Mouse (Mus musculus): ENCODE results near the gene Ramp1. TPM values are rescaled to one million over a fixed set of nuclear protein-coding genes. Genes with fewer than 3 reads are reported as not detected.

Gene Ramp1
- polyA plus RNA-seq, 1 experiment from 2014 or later, result 0.80 TPM

DNA sequence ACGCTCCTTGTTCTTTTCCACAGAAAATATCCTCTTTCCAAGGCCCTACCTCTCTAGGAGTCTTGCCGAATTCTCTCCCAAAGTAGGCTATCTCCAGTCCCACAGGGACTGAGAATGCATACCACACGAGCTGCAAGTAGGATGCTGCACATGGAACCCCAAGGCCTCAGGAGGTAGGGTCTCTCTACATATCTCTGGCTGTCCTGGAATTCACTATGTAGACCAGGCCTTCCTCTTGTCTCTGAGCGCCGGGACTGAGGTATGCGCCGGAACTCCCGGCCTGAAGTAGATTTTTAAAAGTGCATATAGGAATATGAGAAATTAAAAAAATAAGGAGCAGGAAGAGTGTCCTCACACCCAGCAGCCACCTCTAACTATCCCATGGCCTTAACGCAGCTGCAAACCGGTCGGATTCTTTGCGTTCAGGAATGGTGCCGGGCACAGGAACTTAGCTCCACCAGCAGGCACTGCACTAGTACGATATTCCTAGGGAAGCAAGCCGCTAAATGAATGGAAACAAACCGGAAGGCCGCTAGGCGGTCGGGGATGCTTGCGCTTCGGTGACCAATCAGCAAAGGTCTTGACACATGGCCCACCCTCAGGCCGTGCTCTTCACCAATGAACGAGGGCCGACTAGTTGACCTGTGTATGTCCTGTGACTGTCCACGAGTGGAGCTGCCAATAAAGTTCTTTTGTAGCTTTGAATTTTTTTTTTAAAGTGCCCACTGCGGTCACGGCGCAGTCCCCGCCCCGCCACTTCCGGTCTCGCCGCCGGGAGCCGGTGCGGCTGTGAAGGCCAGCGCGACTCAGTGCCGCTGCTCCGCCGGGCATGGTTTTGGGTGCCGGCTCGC, 70.2 kb downstream of the Ramp1 start, which contains the start of gene Ube2f:
Gene Ube2f, plus strand, starts transcription at position 741 of the 851 bp plus-strand sequence.
- H3K27me3 ChIP-seq, result no peaks in the 10 kb centered on the region
- no peaks in the 10 kb centered on the region for H3K9me3 ChIP-seq
- H3K9ac ChIP-seq (replicated peaks), result peak within 1 kb of the TSS; percentile 99
- H3K36me3 ChIP-seq, result 0 out of 2 replicates have a peak, but pooled peaks cover 6% of the 10 kb centered on the region
- H3K4me2 ChIP-seq (replicated peaks), result peak within 1 kb of the TSS; percentile 80
- peak within 1 kb of the TSS; percentile 100 for H3K4me3 ChIP-seq
- H3K27ac ChIP-seq (replicated peaks), result peak within 1 kb of the TSS; percentile 76
- peak; percentile 99 for ATAC-seq (ENCODE audit: low FRiP score, low read depth)
- H3K4me1 ChIP-seq, result peaks cover 26% of the 10 kb centered on the region
- under 1% methylated on average over 43 of the region's 43 CpGs for WGBS

DNA sequence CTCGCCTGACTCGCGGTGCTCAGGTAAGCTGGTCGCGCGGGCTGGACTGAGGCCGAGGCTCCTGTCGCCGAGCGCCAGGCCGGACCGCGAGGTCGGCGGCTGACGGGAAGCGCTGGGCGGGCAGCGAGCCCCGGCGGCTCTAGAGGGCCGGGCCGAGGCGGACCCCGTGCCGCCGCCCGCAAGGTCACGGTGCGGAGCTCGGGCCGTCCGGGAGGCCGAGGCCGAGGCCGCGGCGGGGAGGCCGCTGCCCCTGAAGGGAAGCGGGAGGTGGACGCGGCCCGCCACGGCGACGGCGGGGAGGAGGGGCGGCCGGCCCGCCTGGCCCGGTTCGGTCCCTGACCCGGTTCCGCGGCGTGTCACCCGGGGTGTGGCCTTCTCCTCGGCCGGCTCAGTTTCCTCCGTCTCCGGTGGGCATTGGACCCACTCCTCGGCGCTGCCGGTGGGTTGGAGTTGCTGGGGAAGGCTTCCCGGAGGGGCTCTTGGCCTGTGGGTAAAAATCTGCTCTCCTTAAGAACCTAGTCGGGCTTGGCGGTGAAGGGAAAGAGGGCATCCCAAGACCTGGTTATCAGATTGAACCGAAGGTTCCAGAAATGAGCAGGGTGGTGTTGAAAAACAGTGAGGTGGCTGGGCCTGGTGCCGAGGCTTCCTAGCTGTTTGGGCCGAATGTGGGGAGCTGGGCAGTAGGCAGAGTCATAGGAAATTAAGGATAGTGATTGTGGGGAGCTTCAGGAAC, 71.0 kb downstream of the Ramp1 start:
- H3K9me3 ChIP-seq, result no peaks in the 10 kb centered on the region
- H3K27ac ChIP-seq (replicated peaks), result peak overlapping the region; percentile 76
- H3K36me3 ChIP-seq, result 0 out of 2 replicates have a peak, but pooled peaks cover 6% of the 10 kb centered on the region
- peak overlapping the region; percentile 99 for H3K9ac ChIP-seq (replicated peaks)
- H3K4me3 ChIP-seq, result peak overlapping the region; percentile 100
- peak; percentile 66; the same call in 1 of the 2 replicates for ATAC-seq (ENCODE audit: low FRiP score, low read depth)
- whole genome bisulfite sequencing, result under 1% methylated on average over 62 of the region's 70 CpGs
- peak overlapping the region; percentile 80 for H3K4me2 ChIP-seq (replicated peaks)
- H3K27me3 ChIP-seq, result no peaks in the 10 kb centered on the region
- peaks cover 26% of the 10 kb centered on the region for H3K4me1 ChIP-seq

DNA sequence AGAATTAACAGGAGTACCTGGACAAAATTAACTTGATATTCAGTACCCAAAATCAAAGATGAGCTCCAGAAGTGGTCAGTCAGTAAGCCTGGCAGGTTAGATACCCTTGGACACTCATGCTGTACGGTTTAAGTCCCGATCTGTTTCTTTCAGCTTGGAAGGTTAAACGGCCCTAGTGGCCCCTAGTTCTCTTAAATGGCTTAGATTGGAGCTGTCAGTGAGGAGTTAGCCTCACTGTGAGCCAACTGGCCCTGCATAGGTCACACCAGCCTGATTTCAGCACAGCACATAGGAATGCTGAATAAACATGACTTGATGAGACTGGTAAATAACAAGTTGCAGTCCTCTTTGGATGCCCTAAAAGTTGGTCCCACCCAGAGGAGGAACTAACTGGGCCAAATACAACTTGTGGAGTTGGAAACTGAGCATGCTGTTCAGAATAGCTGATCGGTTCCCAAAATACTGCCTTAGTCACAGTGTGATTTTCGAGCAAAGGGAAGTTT, 71.6 kb downstream of the Ramp1 start:
- Histone ChIP-seq H3K36me3 (0 out of 2 replicates have a peak, but pooled peaks cover 6% of the 10 kb centered on the region), H3K4me3 (peak overlapping the region; percentile 100), H3K9me3 (no peaks in the 10 kb centered on the region), H3K4me1 (peaks cover 26% of the 10 kb centered on the region), H3K27ac (replicated peaks) (no peak overlapping the region), H3K27me3 (no peaks in the 10 kb centered on the region), H3K9ac (replicated peaks) (peak overlapping the region; percentile 99), H3K4me2 (replicated peaks) (peak overlapping the region; percentile 80)
- WGBS, result 53% methylated on average over 5 of the region's 5 CpGs
- no peak for ATAC-seq (ENCODE audit: low FRiP score, low read depth)

DNA sequence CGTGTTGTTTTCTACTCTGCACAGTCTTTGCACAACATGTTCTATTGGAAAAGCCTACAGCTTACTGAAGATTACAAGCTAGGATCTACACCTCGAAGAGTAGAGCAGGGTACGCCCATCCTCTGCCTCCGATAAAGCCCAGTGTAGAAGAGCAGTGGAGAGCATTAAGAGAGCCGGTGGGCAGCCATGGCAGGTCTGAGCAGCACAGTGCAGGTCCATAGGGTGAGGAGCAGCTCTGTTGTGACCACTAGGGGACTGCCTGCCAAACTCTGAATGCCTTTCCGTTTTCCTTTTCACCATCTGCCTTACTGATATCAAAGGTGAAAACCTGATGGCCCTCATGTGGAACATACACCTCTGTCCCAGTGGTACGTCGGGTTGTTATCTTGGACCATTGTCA, 72.3 kb downstream of the Ramp1 start:
- no peaks in the 10 kb centered on the region for H3K27me3 ChIP-seq
- no peak for ATAC-seq (ENCODE audit: low FRiP score, low read depth)
- 67% methylated on average over 8 of the region's 8 CpGs for WGBS
- no peak overlapping the region for H3K27ac ChIP-seq (replicated peaks)
- H3K4me1 ChIP-seq, result peaks cover 26% of the 10 kb centered on the region
- no peak overlapping the region for H3K4me3 ChIP-seq
- H3K9me3 ChIP-seq, result no peaks in the 10 kb centered on the region
- H3K9ac ChIP-seq (replicated peaks), result no peak overlapping the region
- 0 out of 2 replicates have a peak, but pooled peaks cover 6% of the 10 kb centered on the region for H3K36me3 ChIP-seq
- H3K4me2 ChIP-seq (replicated peaks), result peak overlapping the region; percentile 80; the same call in 1 of the 2 replicates

DNA sequence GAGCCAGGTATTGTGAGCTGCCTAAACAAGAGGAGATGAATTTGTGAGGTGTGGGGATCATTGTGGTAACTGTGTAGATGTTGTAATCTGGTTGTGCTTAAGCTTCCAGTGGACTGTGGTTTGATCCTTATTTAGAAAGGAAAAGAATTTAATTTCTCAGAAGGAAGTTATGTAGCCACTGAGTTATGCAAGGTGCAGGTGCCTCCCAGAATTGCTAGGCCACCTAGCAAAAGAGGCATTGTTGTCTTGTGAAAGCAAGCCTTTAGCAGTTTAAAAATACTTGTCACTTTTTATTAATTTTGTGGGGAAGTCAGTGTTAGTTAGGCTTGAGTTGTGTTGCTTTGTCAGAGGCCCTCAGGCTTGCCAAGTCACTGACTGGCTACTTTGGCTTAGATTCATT, 78.3 kb downstream of the Ramp1 start:
- H3K9ac ChIP-seq (replicated peaks), result no peak overlapping the region
- no peaks in the 10 kb centered on the region for H3K9me3 ChIP-seq
- no peak overlapping the region for H3K27ac ChIP-seq (replicated peaks)
- no peak overlapping the region for H3K4me2 ChIP-seq (replicated peaks)
- H3K4me3 ChIP-seq, result no peak overlapping the region
- no peaks in the 10 kb centered on the region for H3K27me3 ChIP-seq
- no peak for ATAC-seq (ENCODE audit: low FRiP score, low read depth)
- H3K36me3 ChIP-seq, result 0 out of 2 replicates have a peak, but pooled peaks cover 6% of the 10 kb centered on the region
- no peaks in the 10 kb centered on the region for H3K4me1 ChIP-seq

DNA sequence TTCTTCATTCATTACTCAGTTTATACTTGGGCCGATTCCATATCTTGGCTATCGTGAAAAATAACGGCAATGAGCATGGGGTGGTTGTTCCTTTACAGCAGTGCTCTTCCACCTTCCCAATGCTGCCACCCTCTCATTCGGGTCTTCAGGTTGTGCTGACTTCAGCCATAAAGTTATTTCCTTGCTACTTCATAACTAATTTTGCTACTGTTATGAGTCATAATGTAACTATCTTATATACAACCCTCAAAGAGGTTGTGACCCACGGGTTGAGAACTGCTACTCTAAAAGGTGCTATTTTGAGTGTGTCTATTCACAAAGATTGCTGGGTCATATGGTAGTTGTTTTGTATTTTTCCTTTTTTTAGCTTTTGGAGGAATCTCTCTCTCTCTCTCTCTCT, 80.2 kb downstream of the Ramp1 start:
- WGBS, result 91% methylated on average over 5 of the region's 5 CpGs
- Histone ChIP-seq H3K9ac (replicated peaks) (no peak overlapping the region), H3K9me3 (no peaks in the 10 kb centered on the region), H3K36me3 (no peaks in the 10 kb centered on the region), H3K4me2 (replicated peaks) (no peak overlapping the region), H3K27ac (replicated peaks) (no peak overlapping the region), H3K4me3 (no peak overlapping the region), H3K27me3 (no peaks in the 10 kb centered on the region), H3K4me1 (no peaks in the 10 kb centered on the region)
- no peak for ATAC-seq (ENCODE audit: low FRiP score, low read depth)

DNA sequence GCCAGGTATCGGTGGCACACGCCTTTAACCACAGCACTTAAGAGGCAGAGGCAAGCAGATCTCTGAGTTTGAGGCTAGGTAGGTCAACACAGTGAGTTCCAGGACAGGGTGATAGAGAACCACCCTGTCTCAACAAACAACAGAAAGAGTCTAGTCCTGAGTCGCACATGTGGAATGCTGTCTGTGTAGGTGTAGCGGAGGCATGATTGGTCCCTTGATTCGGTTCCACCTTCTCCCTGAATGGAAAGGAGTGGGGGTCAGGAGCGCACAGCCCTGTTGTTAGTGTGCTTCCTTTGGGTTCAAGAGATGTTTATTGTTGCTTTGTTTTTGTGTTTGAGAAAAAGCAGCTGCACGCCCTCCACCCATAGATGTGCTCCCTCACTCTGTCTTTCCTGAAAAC, 82.9 kb downstream of the Ramp1 start:
- H3K27ac ChIP-seq (replicated peaks), result no peak overlapping the region
- H3K4me1 ChIP-seq, result no peaks in the 10 kb centered on the region
- H3K4me3 ChIP-seq, result no peak overlapping the region
- H3K36me3 ChIP-seq, result peaks cover 9% of the 10 kb centered on the region
- ATAC-seq (ENCODE audit: low FRiP score, low read depth), result no peak
- H3K27me3 ChIP-seq, result no peaks in the 10 kb centered on the region
- no peak overlapping the region for H3K9ac ChIP-seq (replicated peaks)
- no peak overlapping the region for H3K4me2 ChIP-seq (replicated peaks)
- WGBS, result 90% methylated on average over 7 of the region's 7 CpGs
- no peaks in the 10 kb centered on the region for H3K9me3 ChIP-seq

DNA sequence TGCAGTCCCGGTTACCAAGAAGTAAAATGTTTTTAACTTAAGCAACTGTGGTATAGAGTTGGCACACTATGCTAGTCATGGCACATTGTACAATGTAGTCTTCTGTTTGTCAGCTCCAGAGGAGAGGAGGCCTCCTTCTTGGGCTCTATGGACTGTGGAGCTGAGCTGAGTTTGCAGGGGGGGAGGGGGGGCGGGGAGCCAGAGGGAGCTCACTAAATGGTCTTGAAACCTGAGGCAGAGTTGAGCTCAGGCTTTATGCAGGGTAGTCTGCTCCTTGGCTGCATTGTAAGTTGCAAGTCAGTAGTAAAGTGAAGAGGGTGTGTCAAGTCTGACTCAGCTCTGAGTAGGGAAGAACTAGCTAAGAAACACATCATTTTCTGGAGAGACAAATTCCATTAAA, 92.6 kb downstream of the Ramp1 start:
- Histone ChIP-seq H3K27ac (replicated peaks) (no peak overlapping the region), H3K4me3 (no peak overlapping the region), H3K27me3 (no peaks in the 10 kb centered on the region), H3K4me2 (replicated peaks) (no peak overlapping the region), H3K9me3 (no peaks in the 10 kb centered on the region), H3K4me1 (no peaks in the 10 kb centered on the region), H3K36me3 (peaks cover 18% of the 10 kb centered on the region), H3K9ac (replicated peaks) (no peak overlapping the region)
- ATAC-seq (ENCODE audit: low FRiP score, low read depth), result no peak
- WGBS, result 97% methylated on average over 2 of the region's 2 CpGs

Other genes with a start within 250 kb of the Ramp1 start
- not detected in 2 replicates for gene Prlh, start 226.7 kb upstream of the Ramp1 start, polyA plus RNA-seq (2016; fragmentation: Nextera tagmentation; extraction: Ambion mirVana)
- gene Rab17, start 210.2 kb upstream of the Ramp1 start, polyA plus RNA-seq (2016; fragmentation: Nextera tagmentation; extraction: Ambion mirVana), result not detected in 2 replicates
- gene Lrrfip1, start 181.1 kb upstream of the Ramp1 start, polyA plus RNA-seq (2016; fragmentation: Nextera tagmentation; extraction: Ambion mirVana), result 18.7 and 19.8 TPM in 2 replicates
- gene Rbm44, start 34.7 kb upstream of the Ramp1 start, polyA plus RNA-seq (2016; fragmentation: Nextera tagmentation; extraction: Ambion mirVana), result 0.26 and 0.84 TPM in 2 replicates
- 73.0 and 80.6 TPM in 2 replicates for gene Ube2f, start 70.5 kb downstream of the Ramp1 start, polyA plus RNA-seq (2016; fragmentation: Nextera tagmentation; extraction: Ambion mirVana)
- 11.6 and 12.1 TPM in 2 replicates for gene Scly, start 118.5 kb downstream of the Ramp1 start, polyA plus RNA-seq (2016; fragmentation: Nextera tagmentation; extraction: Ambion mirVana)
- 0.08 and 0.09 TPM in 2 replicates for gene Espnl, start 142.3 kb downstream of the Ramp1 start, polyA plus RNA-seq (2016; fragmentation: Nextera tagmentation; extraction: Ambion mirVana)
- gene Klhl30, start 171.2 kb downstream of the Ramp1 start, polyA plus RNA-seq (2016; fragmentation: Nextera tagmentation; extraction: Ambion mirVana), result 0.11 TPM in 1 of 2 replicates, not detected in the other
- 0.48 and 0.59 TPM in 2 replicates for gene Erfe, start 186.6 kb downstream of the Ramp1 start, polyA plus RNA-seq (2016; fragmentation: Nextera tagmentation; extraction: Ambion mirVana)
- gene Ilkap, start 219.0 kb downstream of the Ramp1 start, polyA plus RNA-seq (2016; fragmentation: Nextera tagmentation; extraction: Ambion mirVana), result 153 and 155 TPM in 2 replicates
- gene Hes6, start 234.2 kb downstream of the Ramp1 start, polyA plus RNA-seq (2016; fragmentation: Nextera tagmentation; extraction: Ambion mirVana), result 432 and 455 TPM in 2 replicates